Mouse (Mus musculus) neural tube, embryonic 10.5 days (tissue): ENCODE measurements around the gene Trio.
"Not testable (repeated sequence)": the region's sequence is repeated elsewhere in the genome, so short reads cannot be mapped to it uniquely, and the experiment has no call there.

ENCODE experiments used
- DNase-seq: peaks from one replicate; pipeline ENCODE4 v3.0.0-alpha.2; 2017; ENCODE audit warnings: low spot score; ENCODE audit errors: extremely low spot score

Trio gene

GRCm38 (mm10) chr15:27840579-27840978 is 185.1 kb downstream of the Trio start:
- DNase-seq: no peak

DNA sequence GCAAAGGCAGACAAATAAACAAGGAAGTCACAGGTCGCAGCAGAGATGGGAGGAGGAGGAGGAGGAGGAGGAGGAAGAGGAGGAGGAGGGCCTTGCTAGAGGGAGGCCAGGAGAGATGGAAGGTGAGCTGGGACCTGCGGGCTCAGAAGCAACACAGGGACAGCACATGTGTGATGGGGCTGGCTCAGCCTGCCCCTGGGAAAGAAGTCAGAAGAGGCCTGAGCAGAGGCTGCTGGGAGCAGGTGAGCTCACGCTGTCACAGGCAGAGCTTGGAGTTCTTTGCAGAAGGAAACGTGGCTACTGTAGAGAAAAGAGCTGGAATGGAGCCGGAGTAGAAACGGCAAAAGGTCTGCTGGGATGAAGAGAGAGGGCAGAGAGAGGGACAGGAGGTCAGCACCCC is 185.5 kb downstream of the Trio start:
- DNase-seq: no peak

DNA sequence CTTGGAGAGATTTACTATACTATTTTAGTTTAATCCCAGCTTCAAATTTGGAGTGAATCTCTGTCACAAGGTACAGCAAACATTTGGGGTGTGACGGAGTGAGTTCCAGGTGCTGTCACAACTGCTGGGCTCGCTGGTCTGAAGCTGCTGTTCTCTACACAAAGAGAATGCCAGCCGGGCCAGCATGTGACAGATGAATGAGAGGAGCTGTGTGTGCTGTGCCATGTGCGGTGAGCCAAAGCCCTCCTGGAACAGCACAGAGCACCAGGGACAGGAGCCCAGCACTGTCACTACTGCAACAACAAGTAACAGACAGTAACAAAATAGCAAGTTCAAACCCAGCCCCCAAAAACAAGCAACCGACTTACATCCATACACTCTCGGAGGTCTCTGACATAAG is 194.0 kb downstream of the Trio start:
- no peak for DNase-seq

DNA sequence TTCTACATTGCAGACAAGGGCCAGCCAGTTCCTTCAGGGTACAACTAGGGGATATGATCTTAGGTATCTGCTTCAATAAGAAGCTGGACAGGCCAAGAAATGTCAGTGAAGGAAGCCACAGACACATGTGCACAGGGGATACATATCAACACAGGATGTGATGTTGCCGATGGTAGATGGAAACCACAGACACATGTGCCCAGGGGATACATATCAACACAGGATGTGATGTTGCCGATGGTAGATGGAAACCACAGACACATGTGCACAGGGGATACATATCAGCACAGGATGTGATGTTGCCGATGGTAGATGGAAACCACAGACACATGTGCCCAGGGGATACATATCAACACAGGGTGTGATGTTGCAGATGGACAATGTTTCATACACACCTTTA is 197.8 kb downstream of the Trio start:
- not testable (repeated sequence) for DNase-seq

DNA sequence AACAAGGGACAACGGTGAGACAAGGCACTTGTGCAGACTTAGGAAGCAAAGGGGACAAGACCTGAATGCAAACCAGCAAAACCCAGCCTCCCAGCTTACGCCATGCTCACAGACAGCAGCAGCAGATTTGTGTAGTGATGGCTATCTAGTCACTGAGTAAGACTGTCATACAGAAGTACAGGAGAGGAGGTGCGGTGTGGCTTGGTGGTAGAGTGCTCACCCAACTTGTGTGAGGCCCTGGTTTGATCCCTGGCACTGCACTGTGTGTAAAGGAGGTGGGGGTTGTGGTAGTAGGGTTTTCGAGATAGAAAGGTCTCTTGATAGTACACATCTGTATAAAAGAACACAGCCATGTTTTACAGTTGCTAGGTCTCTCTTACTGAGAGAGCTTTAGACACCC is 198.8 kb downstream of the Trio start:
- no peak for DNase-seq

DNA sequence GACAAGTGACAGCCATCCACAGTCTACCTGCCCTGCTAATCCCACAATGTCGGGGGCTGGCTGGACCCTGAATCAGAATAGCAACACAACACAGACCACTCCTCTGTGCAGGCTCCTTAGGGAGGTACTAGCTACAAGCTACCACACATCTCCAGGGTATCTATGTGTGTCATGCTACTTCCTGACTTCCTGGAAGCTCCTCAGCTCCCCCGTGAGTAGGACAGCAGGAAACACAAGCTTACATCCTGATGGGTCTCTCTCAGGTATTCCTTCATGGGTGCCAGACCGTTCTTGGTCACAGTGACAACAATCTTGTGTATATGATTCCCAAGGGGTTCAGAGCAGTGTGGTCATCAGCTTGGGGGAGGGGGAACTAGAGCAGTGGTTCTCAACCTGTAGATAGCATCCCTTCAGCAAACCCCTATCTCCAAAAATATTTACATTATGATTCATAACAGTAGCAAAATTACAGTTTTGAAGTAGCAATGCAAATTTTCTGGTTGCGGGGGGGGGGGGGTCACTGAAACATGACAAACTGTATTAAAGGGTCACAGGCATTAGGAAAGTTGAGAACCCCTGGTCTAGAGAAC is 199.5 kb downstream of the Trio start:
- no peak for DNase-seq

- DNase-seq: no peak
Measured at GRCm38 (mm10) chr15:27825390-27825789, 200.3 kb downstream of the Trio start.

DNA sequence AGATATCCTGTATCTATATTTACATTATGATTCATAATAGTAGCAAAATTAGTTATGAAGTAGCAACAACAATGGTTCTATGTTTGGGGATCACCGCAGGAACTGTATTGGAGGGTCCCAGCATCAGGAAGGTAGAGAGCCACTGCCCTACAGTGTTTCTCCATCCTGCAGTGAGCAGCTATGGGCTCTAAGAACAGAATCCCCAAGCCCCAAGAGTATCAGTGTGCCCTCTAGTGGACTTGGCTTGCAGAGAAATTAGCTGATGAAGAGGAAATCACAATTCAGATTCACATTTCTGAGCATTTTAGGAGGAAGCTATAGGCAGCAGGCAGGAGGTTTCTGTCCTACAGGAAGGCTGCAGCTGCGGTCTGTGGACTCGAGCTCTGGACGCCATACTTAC is 202.1 kb downstream of the Trio start:
- no peak for DNase-seq

GRCm38 (mm10) chr15:27822461-27822860 is 203.2 kb downstream of the Trio start:
- DNase-seq: no peak

DNA sequence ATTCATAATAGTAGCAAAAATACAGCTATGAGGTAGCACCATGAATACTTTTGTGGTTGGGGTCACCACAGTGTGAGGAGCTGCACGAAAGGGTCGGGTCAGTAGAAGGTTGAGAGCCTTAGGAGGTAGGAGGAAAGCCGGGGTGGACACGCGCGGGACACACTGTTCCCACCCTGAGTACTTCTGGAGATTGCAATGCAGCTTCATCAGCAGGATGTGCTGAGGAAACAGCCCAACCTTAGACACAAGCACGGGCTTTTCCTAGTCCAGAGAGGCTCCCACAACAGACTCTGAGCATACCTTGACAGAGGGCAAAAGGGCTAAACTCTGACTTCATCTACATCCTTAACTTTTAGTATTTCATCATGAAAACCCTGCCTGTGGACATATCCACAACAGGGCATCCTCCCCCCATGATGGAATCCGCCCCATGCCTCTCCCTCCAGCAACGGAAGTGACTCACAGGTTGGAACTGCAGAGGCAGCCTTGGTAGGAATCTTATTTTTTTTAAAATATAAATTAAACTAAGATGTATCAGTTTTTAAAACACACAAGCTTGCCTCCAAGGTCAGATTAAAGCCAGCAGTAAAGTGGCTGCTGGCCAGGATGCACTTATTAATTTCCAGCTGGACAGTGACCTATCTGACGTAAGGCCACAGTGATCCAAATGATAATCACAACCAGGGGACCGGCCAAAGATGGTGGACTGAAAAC is 203.8 kb downstream of the Trio start:
- no peak for DNase-seq

DNA sequence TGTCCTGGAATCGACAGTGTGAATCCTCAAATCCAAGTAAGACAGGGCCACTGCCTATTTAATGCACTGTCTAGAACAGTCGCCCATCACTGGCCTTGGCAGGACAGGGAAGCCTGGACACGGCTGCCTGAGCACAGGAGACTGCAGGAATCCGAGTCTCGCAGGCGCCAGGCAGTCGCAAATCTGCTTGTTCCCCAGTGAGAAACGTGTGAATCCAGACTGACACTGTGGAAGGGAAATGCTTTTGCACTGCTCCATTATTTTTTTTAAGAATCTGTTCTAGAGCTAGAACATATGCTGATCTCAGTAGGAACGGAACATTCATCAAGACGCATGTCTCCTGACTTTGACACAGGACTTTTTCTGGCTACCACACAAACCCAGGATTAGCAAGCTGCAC is 208.6 kb downstream of the Trio start:
- no peak for DNase-seq

GRCm38 (mm10) chr15:27814677-27815391 is 210.8 kb downstream of the Trio start:
- no peak for DNase-seq

DNA sequence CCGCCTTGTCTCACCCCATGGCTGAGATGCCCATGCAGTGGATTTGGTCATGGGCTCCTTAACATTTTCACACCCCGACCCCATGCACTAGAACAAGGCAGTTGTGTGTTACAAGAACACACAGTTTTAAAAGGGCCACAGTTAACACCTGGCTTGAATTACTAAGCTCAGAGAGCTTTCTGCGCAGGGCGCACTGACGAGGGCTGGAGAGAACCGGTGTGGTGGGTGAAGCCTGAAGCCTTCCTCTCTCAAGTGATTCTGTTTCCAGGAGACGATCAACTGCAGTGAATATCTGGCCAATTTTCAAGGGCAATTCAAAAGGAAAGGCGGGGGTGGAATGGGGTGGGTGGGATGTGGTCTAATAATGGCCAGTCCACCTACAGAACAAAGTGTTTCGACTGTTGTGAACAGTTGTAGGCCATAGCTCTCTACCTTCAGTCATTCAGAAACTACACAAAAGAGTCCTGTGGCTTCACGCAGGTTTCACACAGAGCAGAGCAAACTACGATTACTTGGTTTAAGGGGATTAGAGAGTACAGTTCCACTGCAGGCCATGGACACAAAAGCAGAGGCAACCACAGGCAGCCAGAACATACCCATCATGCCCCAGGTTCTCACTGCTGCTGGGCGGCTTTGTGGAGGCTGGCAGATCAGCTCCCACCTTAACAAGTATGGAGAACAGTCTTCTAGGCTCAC is 214.7 kb downstream of the Trio start:
- no peak for DNase-seq

- no peak for DNase-seq
Measured at GRCm38 (mm10) chr15:27810262-27810661, 215.4 kb downstream of the Trio start.

DNA sequence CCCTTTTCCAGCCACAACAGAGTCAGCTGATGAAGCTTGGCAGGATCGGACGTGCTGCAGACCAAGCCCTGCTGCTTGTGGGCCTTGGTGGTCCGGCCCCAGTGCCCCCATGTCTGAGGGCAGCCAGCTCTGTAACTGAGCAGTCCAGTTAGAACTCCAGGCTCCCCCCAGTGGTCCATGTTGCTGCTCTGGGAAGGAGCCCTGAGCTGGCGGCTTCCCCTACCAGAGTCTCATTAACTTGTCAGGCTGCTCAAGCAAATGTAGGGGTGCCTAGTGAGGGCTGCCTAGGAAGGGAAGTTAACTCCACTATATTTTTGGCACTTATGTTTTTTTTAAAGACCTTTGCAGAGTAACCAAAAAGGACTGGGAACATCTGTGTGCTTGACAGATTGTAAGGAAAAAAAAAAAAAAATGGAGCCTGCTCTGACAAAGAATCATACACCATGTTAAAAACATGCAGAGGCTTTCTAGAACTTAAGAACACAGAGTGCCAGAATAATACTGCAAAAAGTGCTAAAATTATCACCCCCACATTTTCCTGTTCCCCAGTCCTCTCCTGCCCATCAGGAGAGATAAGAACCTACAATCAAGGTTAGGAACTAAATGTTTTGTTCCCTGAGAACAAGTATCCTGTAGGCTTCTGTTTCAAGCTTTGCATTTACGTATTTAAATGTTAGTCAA is 216.9 kb downstream of the Trio start:
- peak; percentile 21 for DNase-seq

GRCm38 (mm10) chr15:27806219-27806618 is 219.4 kb downstream of the Trio start:
- no peak for DNase-seq

GRCm38 (mm10) chr15:27805654-27806053 is 220.0 kb downstream of the Trio start:
- DNase-seq: no peak

DNA sequence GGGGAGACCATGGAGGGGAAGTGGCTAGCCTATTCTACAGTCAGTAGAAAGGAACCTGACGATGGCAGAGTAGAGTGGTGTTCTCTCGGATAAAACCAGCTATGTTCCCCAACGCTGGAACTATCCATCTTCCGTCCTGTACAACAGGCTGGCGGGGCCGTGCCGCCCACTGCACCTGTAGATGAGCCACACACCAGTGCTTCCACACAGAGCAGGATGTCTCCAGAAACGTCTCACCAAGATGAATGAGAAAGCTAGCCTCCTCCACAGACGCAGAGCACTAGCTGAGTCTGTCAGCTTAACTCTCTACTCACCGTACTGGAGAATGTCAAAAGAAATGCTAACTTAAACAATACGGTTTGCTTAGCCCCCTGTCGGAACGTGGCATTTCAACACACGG is 221.2 kb downstream of the Trio start:
- DNase-seq: no peak

- DNase-seq: no peak
Measured at GRCm38 (mm10) chr15:27803568-27804345, 221.9 kb downstream of the Trio start.

- no peak for DNase-seq
Measured at GRCm38 (mm10) chr15:27802243-27802642, 223.4 kb downstream of the Trio start.

DNA sequence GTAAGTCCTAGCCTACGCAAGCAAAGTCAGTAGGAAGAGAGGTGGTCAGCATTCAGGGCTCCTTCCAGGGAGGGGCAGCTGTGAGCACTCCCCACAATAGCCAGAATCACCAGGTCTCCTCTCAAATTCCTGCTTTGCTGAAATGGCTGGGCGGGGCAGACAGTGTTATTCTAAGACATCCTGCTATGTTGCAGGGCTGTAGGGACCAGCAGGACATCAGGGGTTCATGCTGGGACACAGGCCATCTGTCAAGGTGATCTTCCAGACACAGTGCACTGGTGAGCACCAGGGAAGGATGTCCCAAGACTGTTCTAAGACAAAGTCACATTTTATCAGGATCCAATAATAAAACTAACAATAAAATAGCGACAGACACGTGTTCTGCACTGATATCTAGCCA is 224.5 kb downstream of the Trio start:
- DNase-seq: no peak
